Mouse (Mus musculus) embryonic fibroblast, embryonic 13.5 days (primary cell): ENCODE measurements around the gene Chst11.

Experiments
- CTCF ChIP-seq: IDR thresholded peaks from 2 replicates; pipeline ENCODE4 v1.5.1; 2011; ENCODE audit warnings: mild to moderate bottlenecking, control low read depth, low read length, moderate library complexity, borderline replicate concordance; ENCODE audit not compliant: insufficient read depth
- POLR2A ChIP-seq: IDR thresholded peaks from 2 replicates; pipeline ENCODE4 v1.6.1; 2011; ENCODE audit warnings: low read depth, mild to moderate bottlenecking, control low read depth, low read length, moderate library complexity

DNA sequence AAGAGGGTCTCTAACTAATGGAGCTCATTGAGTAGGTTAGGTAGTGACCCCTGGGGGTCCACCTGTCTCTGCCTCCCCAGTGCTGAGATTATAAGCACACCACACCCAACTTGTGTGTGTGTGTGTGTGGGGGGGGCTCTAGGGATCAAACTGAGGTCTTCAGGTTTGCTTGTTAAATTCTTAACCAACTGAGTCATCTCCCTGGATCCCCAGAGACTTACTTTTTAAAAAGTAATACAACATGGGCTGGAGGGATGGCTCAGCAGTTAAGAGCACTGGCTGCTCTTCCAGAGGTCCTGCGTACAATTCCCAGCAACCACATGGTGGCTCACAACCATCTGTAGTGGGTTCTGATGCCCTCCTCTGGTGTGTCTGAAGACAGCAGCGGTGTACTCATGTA lies 15.4 kb downstream of the Chst11 start:
- no peak for TF ChIP-seq CTCF
- TF ChIP-seq POLR2A: no peak
